Mouse (Mus musculus): ENCODE data around the gene Nepn. TPM values are rescaled to one million over a fixed set of nuclear protein-coding genes. Genes with fewer than 3 reads are reported as not detected.
A peak's percentile ranks its signal among the peaks of the same experiment; 100 is the strongest.
"Not testable (repeated sequence)": the region's sequence is repeated elsewhere in the genome, so short reads cannot be mapped to it uniquely, and the experiment has no call there.

Gene Nepn
- polyA plus RNA-seq (2015; fragmentation: Nextera tagmentation; extraction: Ambion mirVana), result 0.55 TPM in 1 of 2 replicates, not detected in the other

- Histone ChIP-seq H3K36me3 (ENCODE audit: control insufficient read depth, insufficient read depth, low read length) (no peaks in the 10 kb centered on the region), H3K4me1 (replicated peaks; ENCODE audit: control insufficient read depth, insufficient read depth) (no peaks in the 10 kb centered on the region), H3K9ac (ENCODE audit: low read length) (no peak within 1 kb of the TSS), H3K27ac (replicated peaks) (no peak within 1 kb of the TSS), H3K4me2 (replicated peaks; ENCODE audit: low read depth) (no peak within 1 kb of the TSS), H3K27me3 (ENCODE audit: control insufficient read depth, insufficient read depth, low read length) (no peaks in the 10 kb centered on the region), H3K9me3 (ENCODE audit: control insufficient read depth, low read length) (no peaks in the 10 kb centered on the region), H3K4me3 (ENCODE audit: low read depth, low read length) (no peak within 1 kb of the TSS)
- no peak for TF ChIP-seq EP300 (optimal IDR thresholded peaks at IDR 0.05)
- TF ChIP-seq CTCF (IDR thresholded peaks at IDR 0.05; ENCODE audit: low read depth), result no peak
- 75% methylated on average over 5 of the region's 5 CpGs for WGBS
- DNase-seq (ENCODE audit: low spot score) (no peak), ATAC-seq (ENCODE audit: low FRiP score, low TSS enrichment) (no peak)
Measured at GRCm38 (mm10) chr10:52388922-52389430, at the start of gene Nepn. Nepn (plus strand) TSS chr10:52388972.

GRCm38 (mm10) chr10:52343324-52343723 lies 45.4 kb upstream of the Nepn start:
- ATAC-seq (ENCODE audit: low FRiP score, low TSS enrichment); H3K9ac ChIP-seq (ENCODE audit: low read length); H3K9me3 ChIP-seq (ENCODE audit: control insufficient read depth, low read length); H3K4me2 ChIP-seq (replicated peaks; ENCODE audit: low read depth); H3K27me3 ChIP-seq (ENCODE audit: control insufficient read depth, insufficient read depth, low read length); H3K36me3 ChIP-seq (ENCODE audit: control insufficient read depth, insufficient read depth, low read length); H3K4me1 ChIP-seq (replicated peaks; ENCODE audit: control insufficient read depth, insufficient read depth); H3K27ac ChIP-seq (replicated peaks); DNase-seq (ENCODE audit: low spot score); H3K4me3 ChIP-seq (ENCODE audit: low read depth, low read length): not testable (repeated sequence)
- peak; percentile 41 for TF ChIP-seq CTCF (IDR thresholded peaks at IDR 0.05; ENCODE audit: low read depth)
- WGBS, result 91% methylated on average over 4 of the region's 4 CpGs

- ATAC-seq (ENCODE audit: low FRiP score, low TSS enrichment), result no peak
- Histone ChIP-seq H3K4me1 (replicated peaks; ENCODE audit: control insufficient read depth, insufficient read depth) (no peaks in the 10 kb centered on the region), H3K9ac (ENCODE audit: low read length) (no peak overlapping the region), H3K27me3 (ENCODE audit: control insufficient read depth, insufficient read depth, low read length) (no peaks in the 10 kb centered on the region), H3K9me3 (ENCODE audit: control insufficient read depth, low read length) (no peaks in the 10 kb centered on the region), H3K36me3 (ENCODE audit: control insufficient read depth, insufficient read depth, low read length) (peaks cover 11% of the 10 kb centered on the region; the same call in 1 of the 2 replicates), H3K27ac (replicated peaks) (no peak overlapping the region), H3K4me2 (replicated peaks; ENCODE audit: low read depth) (no peak overlapping the region), H3K4me3 (ENCODE audit: low read depth, low read length) (no peak overlapping the region)
- 83% methylated on average over 9 of the region's 9 CpGs for WGBS
- TF ChIP-seq CTCF (IDR thresholded peaks at IDR 0.05; ENCODE audit: low read depth) (peak; percentile 41), EP300 (optimal IDR thresholded peaks at IDR 0.05) (no peak)
- peak; percentile 19 for DNase-seq (ENCODE audit: low spot score)
Measured at GRCm38 (mm10) chr10:52353184-52353583, 35.6 kb upstream of the Nepn start.

- H3K27me3 ChIP-seq (ENCODE audit: control insufficient read depth, insufficient read depth, low read length), result no peaks in the 10 kb centered on the region
- ATAC-seq (ENCODE audit: low FRiP score, low TSS enrichment), result no peak
- H3K4me3 ChIP-seq (ENCODE audit: low read depth, low read length), result no peak within 1 kb of the TSS
- H3K27ac ChIP-seq (replicated peaks), result no peak within 1 kb of the TSS
- no peak for DNase-seq (ENCODE audit: low spot score)
- H3K36me3 ChIP-seq (ENCODE audit: control insufficient read depth, insufficient read depth, low read length), result no peaks in the 10 kb centered on the region
- H3K9me3 ChIP-seq (ENCODE audit: control insufficient read depth, low read length), result no peaks in the 10 kb centered on the region
- H3K4me1 ChIP-seq (replicated peaks; ENCODE audit: control insufficient read depth, insufficient read depth), result no peaks in the 10 kb centered on the region
- TF ChIP-seq EP300 (optimal IDR thresholded peaks at IDR 0.05) (no peak), CTCF (IDR thresholded peaks at IDR 0.05; ENCODE audit: low read depth) (no peak)
- no peak within 1 kb of the TSS for H3K9ac ChIP-seq (ENCODE audit: low read length)
- no peak within 1 kb of the TSS for H3K4me2 ChIP-seq (replicated peaks; ENCODE audit: low read depth)
- 69% methylated on average over 2 of the region's 2 CpGs for WGBS
Measured at GRCm38 (mm10) chr10:52358467-52358866, 30.3 kb upstream of the Nepn start, which contains the start of gene Gm26741. Gm26741 (plus strand) TSS chr10:52358767.

- ATAC-seq (ENCODE audit: low FRiP score, low TSS enrichment) (no peak), DNase-seq (ENCODE audit: low spot score) (no peak)
- no peaks in the 10 kb centered on the region for H3K27me3 ChIP-seq (ENCODE audit: control insufficient read depth, insufficient read depth, low read length)
- no peak overlapping the region for H3K4me3 ChIP-seq (ENCODE audit: low read depth, low read length)
- H3K9me3 ChIP-seq (ENCODE audit: control insufficient read depth, low read length), result no peaks in the 10 kb centered on the region
- no peaks in the 10 kb centered on the region for H3K4me1 ChIP-seq (replicated peaks; ENCODE audit: control insufficient read depth, insufficient read depth)
- H3K36me3 ChIP-seq (ENCODE audit: control insufficient read depth, insufficient read depth, low read length), result no peaks in the 10 kb centered on the region
- no peak overlapping the region for H3K4me2 ChIP-seq (replicated peaks; ENCODE audit: low read depth)
- H3K27ac ChIP-seq (replicated peaks), result no peak overlapping the region
- TF ChIP-seq CTCF (IDR thresholded peaks at IDR 0.05; ENCODE audit: low read depth) (no peak), EP300 (optimal IDR thresholded peaks at IDR 0.05) (no peak)
- 97% methylated on average over 4 of the region's 4 CpGs for WGBS
- H3K9ac ChIP-seq (ENCODE audit: low read length), result no peak overlapping the region
Measured at GRCm38 (mm10) chr10:52360241-52360735, 28.5 kb upstream of the Nepn start.

GRCm38 (mm10) chr10:52360862-52361609 lies 27.7 kb upstream of the Nepn start:
- DNase-seq (ENCODE audit: low spot score) (no peak), ATAC-seq (ENCODE audit: low FRiP score, low TSS enrichment) (no peak)
- H3K9ac ChIP-seq (ENCODE audit: low read length), result no peak overlapping the region
- H3K9me3 ChIP-seq (ENCODE audit: control insufficient read depth, low read length), result no peaks in the 10 kb centered on the region
- H3K27me3 ChIP-seq (ENCODE audit: control insufficient read depth, insufficient read depth, low read length), result no peaks in the 10 kb centered on the region
- H3K4me2 ChIP-seq (replicated peaks; ENCODE audit: low read depth), result no peak overlapping the region
- H3K27ac ChIP-seq (replicated peaks), result no peak overlapping the region
- no peaks in the 10 kb centered on the region for H3K36me3 ChIP-seq (ENCODE audit: control insufficient read depth, insufficient read depth, low read length)
- H3K4me3 ChIP-seq (ENCODE audit: low read depth, low read length), result no peak overlapping the region
- TF ChIP-seq EP300 (optimal IDR thresholded peaks at IDR 0.05) (no peak), CTCF (IDR thresholded peaks at IDR 0.05; ENCODE audit: low read depth) (no peak)
- WGBS, result 88% methylated on average over 9 of the region's 9 CpGs
- H3K4me1 ChIP-seq (replicated peaks; ENCODE audit: control insufficient read depth, insufficient read depth), result no peaks in the 10 kb centered on the region
